Mouse (Mus musculus) neutrophil, adult 5-6 weeks (primary cell): Measurements from ENCODE around the gene Efcab8. TPM values are rescaled to one million over a fixed set of nuclear protein-coding genes. Genes with fewer than 3 reads are reported as not detected.

Experiments used
- total RNA-seq: library from RNA; stranded (forward); fragments of 200-1000 nt; gene quantifications from 2 replicates; pipeline ENCODE4 v1.2.3, GENCODE M21; 2017

Gene Efcab8
- total RNA-seq, 1 experiment from 2014 or later: 1.9 TPM

Other genes starting within 250 kb of the Efcab8 start
- gene Nol4l, start 250.0 kb upstream of the Efcab8 start, total RNA-seq: 1.4 and 2.0 TPM in 2 replicates
- 20.9 and 21.9 TPM in 2 replicates for gene Commd7, start 147.2 kb upstream of the Efcab8 start, total RNA-seq
- 3.6 and 6.6 TPM in 2 replicates for gene Dnmt3b, start 130.5 kb upstream of the Efcab8 start, total RNA-seq
- not detected in 2 replicates for gene Dnmt3c, start 83.3 kb upstream of the Efcab8 start, total RNA-seq
- gene Mapre1, start 38.7 kb upstream of the Efcab8 start, total RNA-seq: 49.0 and 142 TPM in 2 replicates
- gene Sun5, start 91.2 kb downstream of the Efcab8 start, total RNA-seq: not detected in 2 replicates
- not detected in 2 replicates for gene Bpifb2, start 95.1 kb downstream of the Efcab8 start, total RNA-seq
- gene Bpifb6, start 120.5 kb downstream of the Efcab8 start, total RNA-seq: 0.74 TPM in 1 of 2 replicates, not detected in the other
- gene Bpifb3, start 138.3 kb downstream of the Efcab8 start, total RNA-seq: not detected in 2 replicates
- gene Bpifb4, start 158.3 kb downstream of the Efcab8 start, total RNA-seq: not detected in 2 replicates
- not detected in 2 replicates for gene Bpifa6, start 195.0 kb downstream of the Efcab8 start, total RNA-seq
- gene Bpifa2, start 228.3 kb downstream of the Efcab8 start, total RNA-seq: not detected in 2 replicates